8 mouse cellular contexts compared by ENCODE assay signal in genomic region chr7:62085120-62085849, GRCm38 (mm10).
DNase-seq lines count a peak whose midpoint lies in the region; ATAC-seq and TF ChIP-seq lines count a peak whose summit lies in the region.

No protein-coding gene starts in this region.

- no peak for TF ChIP-seq CTCF in lung, adult 2 months (IDR thresholded peaks at IDR 0.05; ENCODE audit: insufficient read depth, low read length)
- TF ChIP-seq CTCF in thymus, adult 2 months (IDR thresholded peaks at IDR 0.05; ENCODE audit: borderline replicate concordance, control insufficient read depth, extremely low read depth, insufficient read depth, low read length, poor library complexity): no peak

- no peaks in the 10 kb centered on the region for H3K4me1 ChIP-seq in lung, adult 2 months (ENCODE audit: control insufficient read depth, insufficient read depth, low read length)
- H3K4me1 ChIP-seq in stomach, embryonic 15.5 days: no peaks in the 10 kb centered on the region
- no peaks in the 10 kb centered on the region for H3K4me1 ChIP-seq in thymus, adult 2 months (replicated peaks; ENCODE audit: control insufficient read depth, insufficient read depth, low read length)

- no peaks in the 10 kb centered on the region for H3K27me3 ChIP-seq in stomach, embryonic 15.5 days (replicated peaks)
- no peaks in the 10 kb centered on the region for H3K27me3 ChIP-seq in thymus, adult 2 months (ENCODE audit: control insufficient read depth, insufficient read depth, low read length)

- no peaks in the 10 kb centered on the region for H3K9me3 ChIP-seq in stomach, embryonic 15.5 days

- H3K27ac ChIP-seq in stomach, embryonic 15.5 days: no peak overlapping the region
- H3K27ac ChIP-seq in thymus, adult 2 months (ENCODE audit: control insufficient read depth, insufficient read depth, low read length): no peak overlapping the region

- DNase-seq in frontal cortex, postnatal 36 days (ENCODE audit: low spot score in 2 of 2): peak; percentile 5 to 19
- DNase-seq in frontal cortex, postnatal 25 days (ENCODE audit: low spot score in 2 of 2): no peak
- peak; percentile 3 for DNase-seq in urinary bladder, postnatal 25 days (ENCODE audit: low spot score)
- DNase-seq in urinary bladder, postnatal 4 days (ENCODE audit: low spot score in 2 of 2): no peak
- DNase-seq in lung, adult 2 months: peak; percentile 11
- DNase-seq in thymus, adult 2 months: no peak
- no peak for DNase-seq in kidney, adult 8-10 months

- TF ChIP-seq POLR2A in lung, adult 2 months (IDR thresholded peaks at IDR 0.05; ENCODE audit: borderline replicate concordance, extremely low read depth, low read depth, low read length): no peak
- TF ChIP-seq POLR2A in thymus, adult 2 months (IDR thresholded peaks at IDR 0.05; ENCODE audit: control insufficient read depth, extremely low read depth, insufficient read depth, low read length, poor library complexity): no peak

- no peak overlapping the region for H3K4me2 ChIP-seq in stomach, embryonic 15.5 days

- ATAC-seq in stomach, embryonic 15.5 days (ENCODE audit: insufficient read depth, low FRiP score, low read depth): peak; percentile 79

- no peak overlapping the region for H3K9ac ChIP-seq in stomach, embryonic 15.5 days

- H3K36me3 ChIP-seq in stomach, embryonic 15.5 days: no peaks in the 10 kb centered on the region
- H3K36me3 ChIP-seq in thymus, adult 2 months (ENCODE audit: control insufficient read depth, insufficient read depth, low read length): no peaks in the 10 kb centered on the region

- no peak overlapping the region for H3K4me3 ChIP-seq in lung, adult 2 months (replicated peaks; ENCODE audit: extremely low read depth, low read depth, low read length)
- no peak overlapping the region for H3K4me3 ChIP-seq in stomach, embryonic 15.5 days (replicated peaks)
- no peak overlapping the region for H3K4me3 ChIP-seq in thymus, adult 2 months (ENCODE audit: control insufficient read depth, insufficient read depth, low read length)

Comparison
In these comparisons a context has a peak if more than half of its experiments do, and no peak if none do; other contexts are left out.
1. DNase-seq: peak in frontal cortex, postnatal 36 days (2 of 2), urinary bladder, postnatal 25 days (single experiment) and lung, adult 2 months (single experiment); none in frontal cortex, postnatal 25 days (0 of 2), urinary bladder, postnatal 4 days (0 of 2), thymus, adult 2 months (single experiment) and kidney, adult 8-10 months (0 of 2).